Mouse (Mus musculus) heart, adult 2 months (tissue): ENCODE data around the gene Mprip.

Experiments
- CTCF ChIP-seq: fragments of 200-600 bp; IDR thresholded peaks from 2 replicates; pipeline ENCODE4 v1.8.1; 2022; ENCODE audit warnings: antibody characterized with exemption, mild to moderate bottlenecking, moderate library complexity
- POLR2A ChIP-seq: fragments of 200-500 bp; IDR thresholded peaks from 2 replicates; pipeline ENCODE4 v1.6.1; 2011; ENCODE audit warnings: mild to moderate bottlenecking, low read depth, low read length, control low read depth; ENCODE audit not compliant: insufficient read depth

- TF ChIP-seq CTCF (no peak), POLR2A (no peak)
These were observed 18.7 kb upstream of the Mprip start for GRCm38 (mm10) chr11:59642420-59642819.
